Mouse (Mus musculus) lung, embryonic 14.5 days (tissue): Measurements from ENCODE around the gene Nlk. TPM values are rescaled to one million over a fixed set of nuclear protein-coding genes. Genes with fewer than 3 reads are reported as not detected.

Source experiments
- ATAC-seq: fragments of 200-750 bp; cut with Nextera tagmentation; 2 replicates; pipeline ENCODE4 v1.8.0; 2017; ENCODE audit warnings: mild to moderate bottlenecking, moderate TSS enrichment, moderate library complexity; ENCODE audit not compliant: insufficient read depth
- DNase-seq: peaks from one replicate; pipeline ENCODE4 v3.0.0-alpha.2; 2015
- H3K27ac ChIP-seq: fragments of 300-500 bp; sonication (generic); 2 replicates; pipeline ENCODE4 v1.5.1; 2014; ENCODE audit warnings: low read depth, mild to moderate bottlenecking, moderate library complexity
- H3K27me3 ChIP-seq: fragments of 300-500 bp; sonication (generic); 2 replicates; pipeline ENCODE4 v1.6.1; 2014; ENCODE audit warnings: low read length, control low read depth; ENCODE audit not compliant: insufficient read depth
- H3K36me3 ChIP-seq: fragments of 300-500 bp; sonication (generic); 2 replicates; pipeline ENCODE4 v1.6.1; 2014; ENCODE audit warnings: control low read depth; ENCODE audit not compliant: insufficient read depth
- H3K4me1 ChIP-seq: fragments of 300-500 bp; sonication (generic); 2 replicates; pipeline ENCODE4 v1.6.1; 2014; ENCODE audit warnings: antibody characterized with exemption, control low read depth; ENCODE audit not compliant: insufficient read depth
- H3K4me2 ChIP-seq: fragments of 300-500 bp; sonication (generic); 2 replicates; pipeline ENCODE4 v1.6.1; 2014; ENCODE audit warnings: mild to moderate bottlenecking
- H3K4me3 ChIP-seq: fragments of 300-500 bp; sonication (generic); 2 replicates; pipeline ENCODE4 v1.5.1; 2014; ENCODE audit warnings: low read depth, low read length
- H3K9ac ChIP-seq: fragments of 300-500 bp; sonication (generic); 2 replicates; pipeline ENCODE4 v1.6.1; 2014
- H3K9me3 ChIP-seq: fragments of 300-500 bp; sonication (generic); 2 replicates; pipeline ENCODE4 v1.6.1; 2016; ENCODE audit warnings: low read depth, low read length, control low read depth
- CTCF ChIP-seq: IDR thresholded peaks from 2 replicates; pipeline ENCODE4 v1.5.1; 2016; ENCODE audit warnings: antibody characterized with exemption, low read depth
- WGBS: fragments of 180-500 bp; shearing (Covaris S2); extraction: QIAGEN DNeasy Blood & Tissue Kit; methylation state at CpG from one replicate; pipeline ENCODE4 v1.1.7; 2014; 5-methylcytosine and 5-hydroxymethylcytosine counted together
- polyA plus RNA-seq: library from polyadenylated mRNA; unstranded; fragments of >200 nt; fragmentation: Nextera tagmentation; extraction: Ambion mirVana; gene quantifications from 2 replicates; pipeline ENCODE4 v1.2.1, GENCODE M21; 2014

Nlk gene
- polyA plus RNA-seq, 1 experiment from 2014 or later: 14.5 TPM

DNA sequence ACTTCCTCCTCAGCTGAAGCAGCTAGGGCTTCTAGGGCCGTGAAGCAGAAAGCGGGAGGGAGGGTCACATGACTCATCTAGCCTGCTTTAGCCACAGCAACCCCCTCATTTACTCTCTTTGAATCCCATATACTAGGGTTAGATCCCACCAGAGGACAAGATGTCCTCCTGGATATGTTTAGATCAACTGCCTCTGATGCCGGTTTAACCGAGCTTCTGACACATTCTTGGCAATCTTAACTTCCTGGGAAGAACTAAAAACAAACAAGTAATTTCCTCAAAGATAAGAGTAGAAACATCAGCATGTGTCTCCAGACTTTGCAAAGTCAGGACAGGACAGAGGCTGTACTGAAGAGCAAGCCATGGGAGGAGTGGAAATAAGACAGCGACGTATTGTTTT, 130.4 kb downstream of the Nlk start:
- H3K27ac ChIP-seq: peak overlapping the region; percentile 86
- ATAC-seq: peak; percentile 93

DNA sequence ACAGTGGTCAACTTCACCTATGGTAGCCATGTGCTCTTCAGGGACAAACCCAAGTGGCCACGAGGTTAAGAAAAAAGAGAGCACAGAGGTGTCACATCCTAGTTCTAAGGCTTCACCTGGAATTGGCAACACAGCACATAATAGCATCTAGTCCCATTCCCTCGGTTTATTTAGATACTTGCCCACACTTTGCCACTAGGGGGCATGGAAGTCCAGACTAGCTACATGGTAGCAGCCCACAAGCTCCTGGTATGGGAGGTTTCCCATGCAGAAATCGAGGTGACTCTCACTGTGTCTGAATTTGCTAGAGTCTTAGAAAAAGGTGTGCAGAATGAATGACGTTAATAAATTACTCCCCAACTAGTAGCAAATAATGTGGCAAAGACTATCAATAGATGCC, 136.7 kb downstream of the Nlk start:
- Histone ChIP-seq H3K36me3 (no peaks in the 10 kb centered on the region), H3K27ac (no peak overlapping the region), H3K4me1 (no peaks in the 10 kb centered on the region), H3K27me3 (no peaks in the 10 kb centered on the region), H3K9ac (no peak overlapping the region), H3K4me2 (no peak overlapping the region), H3K9me3 (no peaks in the 10 kb centered on the region), H3K4me3 (no peak overlapping the region)
- DNase-seq: peak; percentile 92
- ATAC-seq: peak; percentile 70; the same call in 1 of the 2 replicates
- WGBS: 16% methylated on average over 4 of the region's 4 CpGs
- TF ChIP-seq CTCF: peak; percentile 88

More for the DNA sequence above, 130.4 kb downstream of the Nlk start:
- Histone ChIP-seq H3K36me3 (peaks cover 14% of the 10 kb centered on the region), H3K9ac (no peak overlapping the region), H3K27me3 (no peaks in the 10 kb centered on the region), H3K4me1 (peaks cover 5% of the 10 kb centered on the region; the same call in 1 of the 2 replicates), H3K9me3 (no peaks in the 10 kb centered on the region), H3K4me2 (peak overlapping the region; percentile 18; the same call in 1 of the 2 replicates), H3K4me3 (no peak overlapping the region)
- DNase-seq: peak; percentile 88
- no peak for TF ChIP-seq CTCF
- WGBS: 28% methylated on average over 6 of the region's 6 CpGs

DNA sequence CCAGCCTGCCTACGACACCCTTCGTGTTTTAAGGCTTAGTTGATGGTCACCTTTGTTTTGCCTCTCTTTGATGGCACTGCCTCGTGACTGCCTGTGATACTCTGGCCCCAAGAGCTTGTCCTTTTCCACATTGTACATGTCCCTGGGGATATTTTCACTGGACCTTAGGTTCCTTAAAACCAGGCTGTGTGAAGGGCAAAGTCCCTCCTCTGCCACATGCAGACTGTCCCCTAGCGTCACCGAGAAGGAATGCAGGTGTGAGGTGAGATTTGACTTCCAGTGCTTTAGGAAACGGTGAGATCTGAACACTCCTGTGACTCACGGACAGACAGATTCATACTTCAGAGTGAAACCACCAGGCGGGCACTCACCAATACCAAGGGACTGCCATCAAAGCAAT, 139.9 kb downstream of the Nlk start:
- peak; percentile 15 for DNase-seq
- Histone ChIP-seq H3K9ac (no peak overlapping the region), H3K27me3 (no peaks in the 10 kb centered on the region), H3K9me3 (no peaks in the 10 kb centered on the region), H3K36me3 (no peaks in the 10 kb centered on the region), H3K4me3 (no peak overlapping the region), H3K4me2 (no peak overlapping the region), H3K4me1 (no peaks in the 10 kb centered on the region), H3K27ac (no peak overlapping the region)
- TF ChIP-seq CTCF: peak; percentile 56
- ATAC-seq: no peak
- 56% methylated on average over 8 of the region's 8 CpGs for WGBS

DNA sequence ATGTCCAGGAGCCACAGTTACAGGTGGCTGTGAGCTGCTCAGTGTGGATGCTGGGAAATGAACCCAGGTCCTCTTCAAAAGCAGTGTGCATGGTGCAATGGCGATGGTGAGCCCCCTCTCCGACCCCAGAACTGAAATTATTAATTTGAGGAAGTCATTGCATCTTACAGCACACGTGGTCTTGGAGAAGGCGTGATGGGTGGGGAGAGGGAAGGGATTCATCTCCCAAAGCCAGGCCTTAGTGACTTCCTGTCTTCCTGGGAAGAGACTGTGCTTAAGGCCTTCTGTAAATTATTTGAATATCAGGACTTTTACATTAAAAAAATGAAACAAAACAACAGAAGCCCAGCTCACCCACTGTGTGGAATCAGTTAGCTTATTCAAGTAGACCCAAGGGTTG, 141.1 kb downstream of the Nlk start:
- H3K4me1 ChIP-seq: no peaks in the 10 kb centered on the region
- DNase-seq (no peak), ATAC-seq (no peak)
- H3K4me2 ChIP-seq: no peak overlapping the region
- no peaks in the 10 kb centered on the region for H3K9me3 ChIP-seq
- WGBS: 52% methylated on average over 4 of the region's 4 CpGs
- no peak for TF ChIP-seq CTCF
- H3K9ac ChIP-seq: no peak overlapping the region
- H3K27me3 ChIP-seq: no peaks in the 10 kb centered on the region
- H3K27ac ChIP-seq: no peak overlapping the region
- no peak overlapping the region for H3K4me3 ChIP-seq
- no peaks in the 10 kb centered on the region for H3K36me3 ChIP-seq

DNA sequence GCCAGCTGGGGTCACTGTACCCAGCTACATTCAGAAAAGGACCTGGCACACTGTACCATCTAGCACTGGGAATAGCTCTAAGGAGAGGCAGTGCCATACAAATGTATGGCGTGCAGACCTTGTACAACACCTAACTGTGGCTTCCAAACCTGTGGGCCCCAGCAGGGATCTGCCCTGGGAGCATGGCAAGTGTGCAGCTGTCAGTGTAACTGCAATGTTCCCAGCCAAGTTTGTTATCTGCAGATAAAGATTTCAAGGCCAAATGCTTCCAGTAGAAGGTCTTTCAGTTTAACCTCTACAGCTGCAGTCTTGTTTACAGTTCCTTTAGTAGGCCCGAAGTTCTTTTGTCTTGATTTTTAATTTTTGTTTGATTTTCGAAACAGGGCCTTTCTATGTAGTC, 141.6 kb downstream of the Nlk start:
- Histone ChIP-seq H3K4me3 (no peak overlapping the region), H3K27ac (no peak overlapping the region), H3K4me1 (no peaks in the 10 kb centered on the region), H3K36me3 (no peaks in the 10 kb centered on the region), H3K27me3 (no peaks in the 10 kb centered on the region), H3K4me2 (no peak overlapping the region), H3K9me3 (no peaks in the 10 kb centered on the region), H3K9ac (no peak overlapping the region)
- ATAC-seq: no peak
- no peak for TF ChIP-seq CTCF
- DNase-seq: no peak
- WGBS: 60% methylated on average over 3 of the region's 3 CpGs

DNA sequence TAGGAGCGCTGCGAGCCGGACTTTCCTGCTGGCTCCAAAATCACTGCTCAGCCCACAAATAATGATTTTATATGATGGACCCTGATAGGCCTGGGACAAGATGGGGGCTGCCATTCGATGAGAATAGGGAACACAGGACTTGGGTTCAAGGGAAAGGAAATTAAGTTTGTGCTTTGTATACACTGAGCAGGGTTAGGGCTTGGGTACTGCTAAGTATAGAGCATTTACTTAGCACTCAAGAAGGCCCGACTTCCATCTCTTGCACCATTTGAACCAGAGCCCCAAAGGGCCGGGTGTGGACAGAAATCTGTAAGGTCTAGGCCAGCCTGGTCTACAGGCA, 146.1 kb downstream of the Nlk start:
- Histone ChIP-seq H3K27me3 (no peaks in the 10 kb centered on the region), H3K9me3 (no peaks in the 10 kb centered on the region), H3K9ac (peak overlapping the region; percentile 59), H3K36me3 (0 out of 2 replicates have a peak, but pooled peaks cover 5% of the 10 kb centered on the region), H3K4me3 (peak overlapping the region; percentile 68), H3K4me2 (peak overlapping the region; percentile 76), H3K4me1 (peaks cover 5% of the 10 kb centered on the region), H3K27ac (peak overlapping the region; percentile 84)
- DNase-seq (no peak), ATAC-seq (peak; percentile 32)
- no peak for TF ChIP-seq CTCF
- 30% methylated on average over 6 of the region's 6 CpGs for WGBS

DNA sequence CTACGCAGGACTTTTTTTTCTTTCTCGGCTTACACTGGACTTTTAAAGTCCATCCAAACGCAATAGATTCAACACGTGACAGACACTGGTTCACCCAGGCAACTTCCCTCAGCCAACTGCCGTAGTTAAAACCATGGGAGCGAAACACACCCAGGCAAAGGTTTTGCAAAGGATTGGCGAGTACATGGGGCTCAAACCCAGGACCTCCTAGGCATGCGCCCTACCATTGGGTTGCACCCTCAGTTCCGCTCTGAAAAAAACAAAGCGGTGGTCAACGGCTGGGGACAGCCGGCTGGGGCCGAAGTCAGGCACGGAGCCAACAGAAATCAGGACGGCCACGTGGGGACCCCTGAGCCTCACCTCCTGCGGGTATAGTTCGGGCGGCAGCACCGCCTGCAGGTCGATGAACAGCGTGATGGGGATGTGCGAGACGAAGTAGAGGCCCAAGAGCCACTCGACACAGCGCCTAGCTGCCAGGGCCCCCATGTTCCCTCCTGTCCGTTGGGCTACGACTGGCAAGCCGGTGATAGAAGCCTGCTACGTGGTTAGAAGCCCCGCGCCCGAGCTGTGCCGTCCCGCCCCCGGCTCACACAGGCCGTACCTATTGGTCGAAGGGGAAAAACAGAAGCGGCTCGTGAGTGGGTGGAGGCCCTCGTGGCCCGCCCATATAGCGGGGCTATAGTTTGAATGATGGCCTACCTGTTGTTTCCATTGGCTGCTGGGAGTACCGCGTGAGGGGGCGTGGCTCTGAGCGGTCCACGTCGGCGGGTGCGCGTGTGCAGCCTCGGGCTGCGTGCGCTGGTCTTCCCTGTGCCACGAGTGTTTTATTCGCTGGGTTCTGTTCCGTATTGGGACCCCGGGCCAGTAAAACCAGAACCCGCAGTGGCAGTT, 146.8 kb downstream of the Nlk start, which contains the start of gene Tmem97:
Gene Tmem97 (minus strand): TSS at position 610 of the 891 bp plus-strand sequence.
- ATAC-seq (peak; percentile 100), DNase-seq (peak; percentile 98)
- Histone ChIP-seq H3K36me3 (peaks cover 10% of the 10 kb centered on the region; the same call in 1 of the 2 replicates), H3K4me1 (peaks cover 5% of the 10 kb centered on the region), H3K27ac (peak within 1 kb of the TSS; percentile 84), H3K4me2 (peak within 1 kb of the TSS; percentile 76), H3K27me3 (no peaks in the 10 kb centered on the region), H3K9ac (peak within 1 kb of the TSS; percentile 78), H3K9me3 (no peaks in the 10 kb centered on the region), H3K4me3 (peak within 1 kb of the TSS; percentile 68)
- TF ChIP-seq CTCF: peak; percentile 37
- WGBS: under 1% methylated on average over 60 of the region's 60 CpGs
